Mouse (Mus musculus): ENCODE results near the gene Kcnip2. TPM values are rescaled to one million over a fixed set of nuclear protein-coding genes. Genes with fewer than 3 reads are reported as not detected.

Kcnip2 gene
- total and polyA plus RNA-seq, 3 experiments: not detected

DNA sequence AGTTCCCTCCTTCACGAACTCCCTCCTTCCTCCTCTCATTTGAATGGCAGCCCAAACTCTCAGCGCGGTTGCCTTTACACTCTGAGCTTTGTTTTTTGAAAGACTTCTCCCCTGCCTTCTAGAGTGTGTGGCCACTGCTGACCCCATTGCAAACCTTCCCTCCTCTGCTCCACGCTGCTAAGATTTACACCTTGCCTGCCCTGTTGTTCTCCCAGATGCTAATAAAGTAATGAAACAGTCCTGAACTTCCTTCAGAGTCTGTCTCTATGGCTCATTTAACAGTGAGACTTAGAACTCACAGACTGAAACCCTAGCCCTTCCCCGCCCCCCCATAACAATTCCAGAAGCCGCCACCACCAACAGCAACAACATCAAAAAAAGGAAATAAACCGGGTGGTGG is 26.5 kb downstream of the Kcnip2 start:
- no peaks in the 10 kb centered on the region for H3K79me2 ChIP-seq (replicated peaks; ENCODE audit: control insufficient read depth, extremely low read depth, insufficient read depth, poor library complexity, severe bottlenecking)
- no peaks in the 10 kb centered on the region for H3K36me3 ChIP-seq (replicated peaks in 1 of 2; ENCODE audit: control insufficient read depth in 1 of 2, insufficient read depth in 1 of 2, low read length in 1 of 2)
- H3K9ac ChIP-seq (ENCODE audit: insufficient read depth, low read depth): no peak overlapping the region
- no peak for DNase-seq (ENCODE audit: extremely low read depth)
- H3K27ac ChIP-seq (ENCODE audit: insufficient read depth, low read depth): no peak overlapping the region
- H3K4me1 ChIP-seq (ENCODE audit: control insufficient read depth in 1 of 2, insufficient read depth in 2 of 2): peaks cover 12 to 50% of the 10 kb centered on the region in 2 experiments; a peak in 3 of 4 replicates
- H3K4me2 ChIP-seq (ENCODE audit: insufficient read depth, low read depth, poor library complexity, severe bottlenecking): no peak overlapping the region
- H3K9me3 ChIP-seq (replicated peaks; ENCODE audit: low read length): no peaks in the 10 kb centered on the region
- in situ Hi-C loops (cut with MboI; ENCODE audit: low pct_ligation_motif_present, low pct_unique_long_range_greater_than_20kb, low sequenced_read_pairs): no loop called here
- no peak for TF ChIP-seq BHLHE40 (IDR thresholded peaks at IDR 0.05; ENCODE audit: low read depth, low read length)
- TF ChIP-seq MXI1 (IDR thresholded peaks at IDR 0.05; ENCODE audit: low read depth, low read length): no peak
- no peak for TF ChIP-seq IRF4 (IDR thresholded peaks at IDR 0.05; ENCODE audit: low read depth, low read length)
- no peak for TF ChIP-seq E2F4 (IDR thresholded peaks at IDR 0.05; ENCODE audit: insufficient replicate concordance, low read depth, low read length)
- TF ChIP-seq POLR2AphosphoS2 (IDR thresholded peaks at IDR 0.05; ENCODE audit: low read depth, low read length): no peak
- TF ChIP-seq ZKSCAN1 (IDR thresholded peaks at IDR 0.05; ENCODE audit: borderline replicate concordance, low read depth, low read length): no peak
- TF ChIP-seq ZC3H11A (IDR thresholded peaks at IDR 0.05; ENCODE audit: low read depth, low read length): no peak
- TF ChIP-seq CHD2 (IDR thresholded peaks at IDR 0.05; ENCODE audit: low read length): no peak
- TF ChIP-seq NELFE (IDR thresholded peaks at IDR 0.05; ENCODE audit: low read depth, low read length): no peak
- TF ChIP-seq TCF12 (IDR thresholded peaks at IDR 0.05; ENCODE audit: low read depth, low read length): no peak
- TF ChIP-seq MYC (IDR thresholded peaks at IDR 0.05; ENCODE audit: low read depth, low read length): no peak
- H3K27me3 ChIP-seq (replicated peaks): no peaks in the 10 kb centered on the region
- dilution Hi-C loops (cut with MboI; ENCODE audit: extremely low pct_ligation_motif_present, extremely low pct_unique_long_range_greater_than_20kb, low sequenced_read_pairs): no loop called here
- no peak overlapping the region for H3K4me3 ChIP-seq (replicated peaks in 1 of 3; ENCODE audit: low read depth in 2 of 3, low read length in 2 of 3, poor library complexity in 1 of 3)

- in situ Hi-C loops (cut with MboI; ENCODE audit: low pct_ligation_motif_present, low pct_unique_long_range_greater_than_20kb, low sequenced_read_pairs) (no loop called here), dilution Hi-C loops (cut with MboI; ENCODE audit: extremely low pct_ligation_motif_present, extremely low pct_unique_long_range_greater_than_20kb, low sequenced_read_pairs) (no loop called here)
- H3K9me3 ChIP-seq (replicated peaks; ENCODE audit: low read length): no peaks in the 10 kb centered on the region
- H3K27me3 ChIP-seq (replicated peaks): no peaks in the 10 kb centered on the region
- DNase-seq (ENCODE audit: extremely low read depth): no peak
- no peak for TF ChIP-seq BHLHE40 (IDR thresholded peaks at IDR 0.05; ENCODE audit: low read depth, low read length)
- H3K4me3 ChIP-seq (replicated peaks in 1 of 3; ENCODE audit: low read depth in 2 of 3, low read length in 2 of 3, poor library complexity in 1 of 3): no peak overlapping the region
- peaks cover 14 to 41% of the 10 kb centered on the region in 2 experiments; a peak in 3 of 4 replicates for H3K4me1 ChIP-seq (ENCODE audit: control insufficient read depth in 1 of 2, insufficient read depth in 2 of 2)
- H3K79me2 ChIP-seq (replicated peaks; ENCODE audit: control insufficient read depth, extremely low read depth, insufficient read depth, poor library complexity, severe bottlenecking): no peaks in the 10 kb centered on the region
- H3K4me2 ChIP-seq (ENCODE audit: insufficient read depth, low read depth, poor library complexity, severe bottlenecking): no peak overlapping the region
- H3K27ac ChIP-seq (ENCODE audit: insufficient read depth, low read depth): no peak overlapping the region
- no peaks in the 10 kb centered on the region for H3K36me3 ChIP-seq (replicated peaks in 1 of 2; ENCODE audit: control insufficient read depth in 1 of 2, insufficient read depth in 1 of 2, low read length in 1 of 2)
- no peak overlapping the region for H3K9ac ChIP-seq (ENCODE audit: insufficient read depth, low read depth)
Measured at GRCm38 (mm10) chr19:45788337-45788736, 27.5 kb downstream of the Kcnip2 start.

- no peaks in the 10 kb centered on the region for H3K9me3 ChIP-seq (replicated peaks; ENCODE audit: low read length)
- H3K79me2 ChIP-seq (replicated peaks; ENCODE audit: control insufficient read depth, extremely low read depth, insufficient read depth, poor library complexity, severe bottlenecking): peaks cover 5% of the 10 kb centered on the region
- in situ Hi-C loops (cut with MboI; ENCODE audit: low pct_ligation_motif_present, low pct_unique_long_range_greater_than_20kb, low sequenced_read_pairs): no loop called here
- no peak overlapping the region for H3K27ac ChIP-seq (ENCODE audit: insufficient read depth, low read depth)
- H3K4me2 ChIP-seq (ENCODE audit: insufficient read depth, low read depth, poor library complexity, severe bottlenecking): no peak overlapping the region
- TF ChIP-seq ZC3H11A (IDR thresholded peaks at IDR 0.05; ENCODE audit: low read depth, low read length) (no peak), ETS1 (conservative IDR thresholded peaks at IDR 0.05; ENCODE audit: low read depth, low read length) (no peak), JUND (conservative IDR thresholded peaks at IDR 0.05; ENCODE audit: low read depth, low read length) (no peak), IRF4 (IDR thresholded peaks at IDR 0.05; ENCODE audit: low read depth, low read length) (no peak), SIN3A (IDR thresholded peaks at IDR 0.05; ENCODE audit: low read length) (no peak), ZKSCAN1 (IDR thresholded peaks at IDR 0.05; ENCODE audit: borderline replicate concordance, low read depth, low read length) (no peak)
- H3K36me3 ChIP-seq (replicated peaks in 1 of 2; ENCODE audit: control insufficient read depth in 1 of 2, insufficient read depth in 1 of 2, low read length in 1 of 2): no peaks in the 10 kb centered on the region
- no peaks in the 10 kb centered on the region for H3K27me3 ChIP-seq (replicated peaks)
- H3K4me3 ChIP-seq (replicated peaks in 1 of 3; ENCODE audit: low read depth in 2 of 3, low read length in 2 of 3, poor library complexity in 1 of 3): no peak overlapping the region
- H3K9ac ChIP-seq (ENCODE audit: insufficient read depth, low read depth): no peak overlapping the region
- peaks cover 13 to 36% of the 10 kb centered on the region in 2 experiments; a peak in 3 of 4 replicates for H3K4me1 ChIP-seq (ENCODE audit: control insufficient read depth in 1 of 2, insufficient read depth in 2 of 2)
- no peak for DNase-seq (ENCODE audit: extremely low read depth)
- dilution Hi-C loops (cut with MboI; ENCODE audit: extremely low pct_ligation_motif_present, extremely low pct_unique_long_range_greater_than_20kb, low sequenced_read_pairs): no loop called here
Measured at GRCm38 (mm10) chr19:45787450-45787849, 28.4 kb downstream of the Kcnip2 start.
